Mouse (Mus musculus): ENCODE results near the gene Inppl1. TPM values are rescaled to one million over a fixed set of nuclear protein-coding genes. Genes with fewer than 3 reads are reported as not detected.

The Inppl1 gene
- polyA plus RNA-seq, 1 experiment from 2014 or later = 37.8 TPM

DNA sequence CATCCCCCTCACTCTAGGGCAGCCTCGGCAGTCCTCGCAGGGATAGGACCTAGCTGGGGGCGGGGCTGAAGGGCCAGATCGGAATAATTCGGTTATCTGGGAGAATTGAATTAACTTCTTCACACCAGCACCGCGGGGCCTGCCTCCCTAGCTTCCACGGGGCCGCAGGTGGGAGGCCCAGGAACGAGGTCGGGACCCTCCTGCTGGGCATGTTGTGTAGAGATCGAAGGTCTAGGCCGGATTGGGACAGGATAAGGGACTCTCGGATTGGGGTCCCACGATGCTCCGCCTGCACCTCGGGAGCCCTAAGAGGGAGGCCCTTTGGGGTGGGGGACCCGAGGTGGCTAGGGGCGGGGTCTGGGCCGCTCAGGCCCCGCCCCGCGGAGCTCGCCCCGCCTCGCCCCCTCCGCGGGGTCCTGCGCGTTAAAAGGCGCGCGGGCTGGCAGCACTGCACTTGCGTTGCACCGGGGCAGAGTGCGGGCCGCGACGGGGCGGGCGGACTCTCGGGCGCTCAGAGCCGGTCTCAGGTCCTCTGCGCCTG lies 20.1 kb downstream of the Inppl1 start, which contains the start of gene Phox2a:
Phox2a (plus strand) TSS at position 453 of the 541 bp plus-strand sequence.
- under 1% methylated on average over 45 of the region's 45 CpGs for WGBS
- DNase-seq (ENCODE audit: low spot score) = peak; percentile 52
- peaks cover 73% of the 10 kb centered on the region for H3K27me3 ChIP-seq (ENCODE audit: insufficient read depth, poor library complexity, severe bottlenecking)

DNA sequence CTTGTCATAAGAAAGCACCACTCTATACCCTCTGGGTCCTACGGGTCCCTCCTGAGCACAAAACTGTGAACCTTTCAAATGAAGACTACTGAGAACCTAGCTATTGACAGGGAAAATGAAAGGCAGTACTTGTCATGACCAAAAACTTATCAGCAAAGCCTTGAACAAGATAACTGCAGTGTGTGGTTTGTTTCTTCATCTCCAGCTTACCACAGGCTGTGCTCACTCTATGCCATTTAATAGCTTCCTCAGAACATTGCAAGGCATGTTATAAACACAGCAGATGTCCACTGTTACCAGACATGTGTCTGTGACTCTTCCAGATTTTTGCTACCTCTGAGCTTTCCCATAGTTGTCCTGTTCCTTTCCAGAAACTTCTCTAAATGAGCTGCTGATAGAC lies 61.0 kb downstream of the Inppl1 start:
- Histone ChIP-seq H3K9me3 (no peaks in the 10 kb centered on the region), H3K4me3 (no peak overlapping the region), H3K4me1 (replicated peaks) (peaks cover 9% of the 10 kb centered on the region), H3K27me3 (ENCODE audit: insufficient read depth, poor library complexity, severe bottlenecking) (no peaks in the 10 kb centered on the region), H3K36me3 (peaks cover 51% of the 10 kb centered on the region), H3K27ac (no peak overlapping the region)
- 93% methylated on average over 1 of the region's 1 CpGs for WGBS
- DNase-seq (ENCODE audit: low spot score) = no peak

More for the DNA sequence above, 20.1 kb downstream of the Inppl1 start, which contains the start of gene Phox2a:
- Histone ChIP-seq H3K4me3 (peak within 1 kb of the TSS; percentile 48), H3K36me3 (peaks cover 1% of the 10 kb centered on the region; the same call in 1 of the 2 replicates), H3K27ac (peak within 1 kb of the TSS; percentile 54; the same call in 1 of the 2 replicates), H3K4me1 (replicated peaks) (peaks cover 42% of the 10 kb centered on the region), H3K9me3 (peaks cover 3% of the 10 kb centered on the region; the same call in 1 of the 2 replicates)

DNA sequence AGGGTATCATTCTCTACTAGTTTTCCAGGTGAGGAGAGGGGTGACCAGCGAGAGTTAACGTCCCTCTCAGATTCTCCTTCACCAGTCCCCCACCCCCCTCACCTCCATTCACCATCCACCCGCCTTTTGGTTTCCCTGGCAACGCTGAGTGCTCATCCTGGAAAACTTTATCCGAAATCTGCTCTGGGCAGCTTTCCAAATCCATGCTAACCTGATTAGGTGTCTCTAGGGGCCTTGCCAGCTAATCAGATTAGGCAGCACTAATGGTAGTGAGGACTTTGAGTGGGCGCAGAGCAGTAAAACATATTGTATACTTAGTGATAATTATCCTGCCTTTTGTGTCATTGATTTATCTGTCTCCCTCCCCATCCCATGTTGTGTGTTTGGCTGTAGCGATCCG lies 65.3 kb downstream of the Inppl1 start:
- H3K27me3 ChIP-seq (ENCODE audit: insufficient read depth, poor library complexity, severe bottlenecking) = no peaks in the 10 kb centered on the region
- H3K36me3 ChIP-seq = peaks cover 28% of the 10 kb centered on the region
- peaks cover 31% of the 10 kb centered on the region for H3K4me1 ChIP-seq (replicated peaks)
- 69% methylated on average over 8 of the region's 8 CpGs for WGBS
- no peak overlapping the region for H3K4me3 ChIP-seq
- H3K27ac ChIP-seq = no peak overlapping the region
- no peaks in the 10 kb centered on the region for H3K9me3 ChIP-seq
- DNase-seq (ENCODE audit: low spot score) = peak; percentile 25

Other genes starting within 250 kb of the Inppl1 start
- 45.0 and 54.9 TPM in 2 replicates for gene Clpb, start 174.6 kb downstream of the Inppl1 start, polyA plus RNA-seq (2016; fragmentation: Nextera tagmentation; extraction: Ambion mirVana)
- 2.2 and 4.7 TPM in 2 replicates for gene Phox2a, start 19.9 kb downstream of the Inppl1 start, polyA plus RNA-seq (2016; fragmentation: Nextera tagmentation; extraction: Ambion mirVana)
- gene Folr2, start 19.0 kb upstream of the Inppl1 start, polyA plus RNA-seq (2016; fragmentation: Nextera tagmentation; extraction: Ambion mirVana) = 0.76 TPM in 1 of 2 replicates, not detected in the other
- 91.2 and 103 TPM in 2 replicates for gene Anapc15, start 25.5 kb upstream of the Inppl1 start, polyA plus RNA-seq (2016; fragmentation: Nextera tagmentation; extraction: Ambion mirVana)
- 10.8 and 17.1 TPM in 2 replicates for gene Folr1, start 32.6 kb upstream of the Inppl1 start, polyA plus RNA-seq (2016; fragmentation: Nextera tagmentation; extraction: Ambion mirVana)
- 165 and 173 TPM in 2 replicates for gene Lamtor1, start 67.7 kb upstream of the Inppl1 start, polyA plus RNA-seq (2016; fragmentation: Nextera tagmentation; extraction: Ambion mirVana)
- gene Tomt, start 68.1 kb upstream of the Inppl1 start, polyA plus RNA-seq (2016; fragmentation: Nextera tagmentation; extraction: Ambion mirVana) = 0.31 and 0.75 TPM in 2 replicates
- gene Lrrc51, start 95.7 kb upstream of the Inppl1 start, polyA plus RNA-seq (2016; fragmentation: Nextera tagmentation; extraction: Ambion mirVana) = 9.6 and 13.8 TPM in 2 replicates
- gene Numa1, start 95.9 kb upstream of the Inppl1 start, polyA plus RNA-seq (2016; fragmentation: Nextera tagmentation; extraction: Ambion mirVana) = 79.0 and 80.6 TPM in 2 replicates
- gene Il18bp, start 180.5 kb upstream of the Inppl1 start, polyA plus RNA-seq (2016; fragmentation: Nextera tagmentation; extraction: Ambion mirVana) = 2.4 and 3.8 TPM in 2 replicates
- 30.3 and 32.3 TPM in 2 replicates for gene Rnf121, start 227.2 kb upstream of the Inppl1 start, polyA plus RNA-seq (2016; fragmentation: Nextera tagmentation; extraction: Ambion mirVana)
- 37.4 and 42.3 TPM in 2 replicates for gene Xndc1, start 227.3 kb upstream of the Inppl1 start, polyA plus RNA-seq (2016; fragmentation: Nextera tagmentation; extraction: Ambion mirVana)
- gene Xntrpc, start 227.5 kb upstream of the Inppl1 start, polyA plus RNA-seq (2016; fragmentation: Nextera tagmentation; extraction: Ambion mirVana) = 2.0 and 2.2 TPM in 2 replicates
- not detected in 2 replicates for gene Trpc2, start 244.9 kb upstream of the Inppl1 start, polyA plus RNA-seq (2016; fragmentation: Nextera tagmentation; extraction: Ambion mirVana)

Measured in hindbrain, embryonic 10.5 days (tissue).